Mouse (Mus musculus) layer of hippocampus, adult 8-10 months (tissue): ENCODE measurements around the gene Apoo. TPM values are rescaled to one million over a fixed set of nuclear protein-coding genes. Genes with fewer than 3 reads are reported as not detected.

Experiments
- microRNA-seq, 2 experiments: library from miRNA; unstranded; fragments of <30 nt; microRNA quantifications; one replicate each; pipeline ENCODE4 v1.2.0; 2022
- total RNA-seq, 4 experiments: library from RNA; stranded (reverse); gene quantifications; 2 replicates each; pipeline ENCODE4 v1.2.4; 2022

The Apoo gene
- total RNA-seq, 4 experiments from 2014 or later: 47.8 to 74.7 (median 63.2) TPM

Small RNA genes within 50 kb of the gene (microRNA-seq; reads per million reads assigned to microRNA genes)
- 0 reads per million in 2 experiments for gene Gm44477

Other genes starting within 250 kb of the Apoo start
- gene Zfx, start 243.4 kb upstream of the Apoo start, total RNA-seq: 10 to 100 TPM; 27.4 to 41.9 (median 38.5) TPM
- 100 to 1,000 TPM; 104 to 187 (median 136) TPM for gene Eif2s3x, start 154.3 kb upstream of the Apoo start, total RNA-seq
- 10 to 100 TPM; 23.4 to 27.5 (median 24.8) TPM for gene Klhl15, start 132.5 kb upstream of the Apoo start, total RNA-seq
- gene Fam90a1b, start 340 bp upstream of the Apoo start, total RNA-seq: under 1 TPM in 2 of 4 experiments, not detected in 2; 0.14 to 0.16 TPM
- 100 to 1,000 TPM; 510 to 549 (median 529) TPM for gene Maged1, start 175.0 kb downstream of the Apoo start, total RNA-seq